Mouse (Mus musculus) adrenal gland, postnatal 14 days (tissue): ENCODE data around the gene Crip2. TPM values are rescaled to one million over a fixed set of nuclear protein-coding genes. Genes with fewer than 3 reads are reported as not detected.

ENCODE experiments used
- DNase-seq: peaks from one replicate; pipeline ENCODE4 v3.0.0; 2021; ENCODE audit warnings: mixed read lengths
- long read RNA-seq, 2 experiments: library from polyadenylated mRNA; stranded (forward); transcript quantifications; one replicate each; pipeline ENCODE4 v2.0.0; 2021
- total RNA-seq: library from RNA; stranded (reverse); gene quantifications from 2 replicates; pipeline ENCODE4 v1.2.3, GENCODE M21; 2021

Crip2 gene
- total RNA-seq, result 152 and 174 TPM in 2 replicates
- long read RNA-seq, experiment 1, transcript Crip2-201 (7 exons, 1,439 nt), result major isoform, 266 of 288 reads
- long read RNA-seq, experiment 1, partial matches to known transcripts, result 4 of 288 reads
- long read RNA-seq, experiment 1, other reads (novel, unspliced or antisense), result 14 of 288 reads
- long read RNA-seq, experiment 2, transcript Crip2-201 (7 exons, 1,439 nt), result major isoform, 195 of 213 reads
- long read RNA-seq, experiment 2, partial matches to known transcripts, result 5 of 213 reads
- long read RNA-seq, experiment 2, other reads (novel, unspliced or antisense), result 10 of 213 reads

DNA sequence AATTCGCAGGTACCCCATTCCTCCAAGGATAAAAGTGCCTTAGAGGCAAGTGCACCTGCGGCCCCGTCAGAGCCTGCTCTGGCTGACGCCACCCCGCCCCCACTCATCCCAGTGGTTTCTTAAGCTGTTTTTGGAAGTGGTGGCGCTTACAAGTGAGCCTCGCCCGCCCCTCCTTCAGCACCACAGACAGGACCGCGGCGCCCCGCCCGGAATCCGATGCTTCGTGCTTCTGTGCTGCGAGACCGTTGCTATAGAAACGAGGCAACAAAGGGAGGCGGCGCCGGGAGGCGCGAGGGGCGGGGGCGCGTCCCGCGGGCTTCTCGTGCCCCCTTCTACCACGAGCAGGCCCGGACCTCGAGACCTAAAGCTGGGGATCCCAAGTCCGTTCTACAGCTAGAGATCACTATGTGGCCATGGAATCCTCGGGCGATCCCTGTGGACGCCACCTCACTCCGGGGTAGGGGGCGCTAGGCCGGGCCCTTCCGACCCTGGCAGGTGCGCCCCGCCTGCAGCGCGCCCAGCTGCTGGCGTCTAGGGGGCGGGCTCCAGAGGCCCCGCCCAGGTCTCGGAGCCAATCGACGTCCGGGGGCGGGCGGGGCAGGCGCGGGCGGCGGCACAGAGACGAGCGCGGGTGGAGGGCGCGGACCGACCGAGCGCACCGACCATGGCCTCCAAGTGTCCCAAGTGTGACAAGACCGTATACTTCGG is at the start of gene Crip2:
Gene Crip2, plus strand, starts transcription at position 329 of the 708 bp plus-strand sequence.
- DNase-seq, result peak; percentile 91

DNA sequence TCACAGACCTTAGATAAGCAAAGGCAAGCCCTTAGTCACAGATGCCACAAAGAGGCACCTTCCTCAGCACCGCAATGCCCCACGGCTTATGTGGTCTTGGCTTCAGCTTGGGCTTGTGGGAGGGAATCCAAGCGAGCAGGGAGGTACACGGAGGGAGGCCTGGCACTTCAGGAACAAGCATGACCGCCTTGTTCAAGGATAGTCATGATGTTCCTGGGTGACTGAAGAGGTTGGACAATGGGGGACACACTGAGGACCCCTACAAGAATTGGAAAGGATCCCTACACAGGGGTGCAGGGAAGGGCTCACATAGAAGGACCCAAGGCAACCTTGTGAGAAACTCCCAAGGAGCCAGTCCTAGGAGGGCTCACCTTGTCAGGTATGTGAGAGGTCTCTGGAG is 43.0 kb upstream of the Crip2 start:
- no peak for DNase-seq

DNA sequence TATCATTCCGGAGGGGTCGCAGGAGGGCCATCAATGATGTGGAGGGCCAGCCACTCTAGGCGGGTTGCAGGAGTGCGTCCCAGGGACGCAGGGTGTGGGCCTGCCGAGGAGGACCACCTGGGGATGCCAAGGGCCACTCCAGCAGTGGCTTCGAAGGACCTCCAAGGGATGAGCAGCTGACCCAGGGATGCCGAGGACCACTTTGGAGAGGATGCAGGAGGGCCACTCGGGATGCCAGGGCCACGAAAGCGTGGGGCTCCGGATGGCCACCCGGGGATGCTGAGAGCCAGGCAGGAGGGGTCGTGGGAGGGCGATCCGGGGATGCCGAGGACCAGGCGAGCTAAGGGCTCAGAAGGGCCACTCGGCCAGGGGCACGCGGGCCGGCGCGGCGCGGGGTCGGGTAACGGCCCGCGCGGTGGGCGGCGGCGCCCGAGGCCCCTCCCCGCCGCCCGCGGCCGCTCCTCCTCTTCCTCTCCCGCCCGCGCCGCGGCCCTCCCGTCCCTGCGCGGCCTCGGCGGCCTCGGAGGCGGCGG is 42.2 kb upstream of the Crip2 start, which contains the start of gene Mta1:
Gene Mta1, plus strand, starts transcription at position 530 of the 533 bp plus-strand sequence.
- DNase-seq, result peak; percentile 73

DNA sequence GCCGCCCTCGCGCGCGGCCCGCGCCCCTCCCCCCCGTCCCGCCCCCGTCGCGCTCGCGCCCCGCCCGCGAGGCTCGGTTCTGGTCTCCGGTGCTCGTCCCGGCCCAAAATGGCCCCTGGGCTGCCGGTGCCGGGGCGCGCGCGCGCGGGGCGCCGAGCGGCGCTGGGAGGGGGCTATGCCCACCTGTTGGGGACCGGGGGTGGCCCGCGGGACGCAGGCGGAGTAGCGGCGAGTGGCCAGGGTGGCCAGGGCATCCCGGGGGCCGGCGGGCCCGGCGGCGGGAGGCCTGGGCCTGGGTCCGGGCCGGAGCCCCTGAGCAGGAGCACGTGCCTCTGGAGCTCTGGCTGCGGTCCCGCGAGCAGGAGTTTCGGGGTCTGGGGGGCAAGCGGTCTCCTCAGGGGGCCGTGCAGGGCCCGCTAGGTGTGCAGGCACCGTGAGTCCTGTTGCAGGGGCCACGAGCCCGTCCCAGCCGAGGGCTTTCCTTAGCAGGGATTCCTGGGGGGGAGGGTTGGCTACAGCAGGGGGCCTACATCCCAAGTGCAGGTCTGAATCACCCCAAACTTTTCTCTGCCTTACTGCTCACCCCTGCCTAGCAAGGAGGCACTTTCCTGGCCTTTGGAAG is 41.4 kb upstream of the Crip2 start:
- DNase-seq, result peak; percentile 62

DNA sequence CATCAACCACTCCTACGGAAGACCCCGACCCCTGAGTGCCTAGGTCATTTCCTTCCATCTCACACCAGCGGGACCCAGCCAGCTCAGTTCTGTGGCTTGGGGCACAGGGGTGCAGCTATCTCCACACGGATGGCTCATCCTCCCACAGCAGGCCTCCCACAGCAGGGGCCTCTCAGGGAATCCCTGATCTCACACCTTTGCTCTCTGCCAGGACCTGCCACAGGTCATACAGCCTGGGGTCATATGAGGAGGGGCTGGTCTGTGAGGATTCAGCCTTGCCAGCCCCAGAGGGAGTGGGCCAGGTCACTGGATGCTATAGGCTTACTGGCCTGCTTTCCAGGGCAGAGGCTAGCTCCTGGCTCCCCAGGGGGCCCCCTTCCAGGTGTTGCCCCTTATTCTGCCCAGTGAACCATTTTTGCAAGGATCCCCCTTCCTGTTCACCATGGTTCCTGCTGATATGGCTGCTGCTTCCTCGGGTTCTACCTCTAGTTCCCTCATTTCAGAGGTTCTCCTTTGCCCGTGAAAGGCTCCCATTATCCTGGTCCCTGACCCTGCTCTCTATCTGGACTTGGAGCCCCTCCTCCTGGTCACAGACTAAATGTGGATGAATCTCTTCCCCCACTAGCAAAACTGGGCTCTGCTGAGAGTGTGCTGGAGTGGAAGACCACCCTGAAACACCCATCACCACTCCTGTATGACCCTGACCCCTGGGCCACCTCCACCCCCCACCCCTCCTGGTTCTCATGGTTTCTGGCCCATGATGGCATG is 40.4 kb upstream of the Crip2 start:
- DNase-seq, result peak; percentile 26

DNA sequence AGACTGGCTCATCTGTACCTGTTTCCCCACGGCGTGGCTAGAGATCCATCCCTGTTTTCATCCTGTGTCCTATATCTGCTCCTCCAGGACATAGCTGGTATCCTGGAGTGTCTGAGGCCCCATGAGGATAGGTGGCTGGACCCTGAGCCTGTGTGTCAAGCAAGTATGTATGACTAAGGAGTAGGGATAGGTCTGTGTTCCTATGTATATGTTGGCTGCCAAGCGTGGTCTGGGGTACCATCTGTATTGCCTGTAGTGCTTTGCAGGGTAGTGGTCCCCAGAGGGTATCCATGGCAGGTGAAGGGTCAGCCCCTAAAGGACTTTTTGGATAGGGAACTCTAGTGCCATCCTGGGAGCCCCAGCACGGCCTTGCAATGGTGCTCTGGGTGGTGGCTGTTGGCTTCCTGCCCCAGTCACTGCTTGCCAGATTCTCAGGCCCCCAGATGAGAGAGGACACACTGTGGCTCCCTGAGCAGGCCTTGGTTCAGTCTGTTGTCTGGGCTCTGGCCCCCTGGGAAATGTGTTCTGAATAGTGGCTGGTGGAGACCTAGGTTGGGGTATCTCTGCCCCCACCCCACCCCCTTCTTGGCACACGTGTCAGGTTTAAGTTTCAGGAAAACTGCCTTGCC is 39.5 kb upstream of the Crip2 start:
- DNase-seq, result peak; percentile 82

DNA sequence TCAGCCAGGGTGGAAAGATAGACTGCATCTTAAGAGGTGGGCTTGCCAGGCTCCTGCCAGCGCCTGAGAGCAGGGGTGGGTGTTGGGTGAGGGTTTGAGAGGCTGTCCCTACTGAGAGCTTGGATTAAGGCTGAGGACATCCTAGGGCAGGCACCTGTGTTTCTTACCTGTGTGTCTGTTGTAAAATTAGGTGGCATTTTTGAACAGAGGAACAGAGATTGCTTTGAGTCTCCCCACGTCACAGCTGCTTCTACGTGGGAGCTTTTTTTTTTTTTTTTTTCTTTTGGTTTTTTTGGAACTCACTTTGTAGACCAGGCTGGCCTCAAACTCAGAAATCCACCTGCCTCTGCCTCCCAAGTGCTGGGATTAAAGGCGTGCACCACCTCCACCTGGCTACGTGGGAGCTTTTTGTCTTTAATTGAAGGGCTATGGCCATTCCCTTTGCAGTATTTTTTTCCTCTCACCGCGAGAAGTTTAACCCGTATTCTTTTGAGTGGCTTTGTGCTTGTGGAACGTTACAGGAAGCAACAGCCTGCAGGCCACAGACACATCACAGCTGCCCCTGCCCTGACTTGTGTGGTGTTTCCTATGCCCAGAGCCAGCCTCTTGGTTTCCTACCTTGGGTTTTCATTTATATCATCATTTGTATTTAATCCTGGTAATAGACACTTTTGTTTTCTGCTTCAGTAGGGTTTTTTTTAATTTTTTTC is 38.6 kb upstream of the Crip2 start:
- no peak for DNase-seq

DNA sequence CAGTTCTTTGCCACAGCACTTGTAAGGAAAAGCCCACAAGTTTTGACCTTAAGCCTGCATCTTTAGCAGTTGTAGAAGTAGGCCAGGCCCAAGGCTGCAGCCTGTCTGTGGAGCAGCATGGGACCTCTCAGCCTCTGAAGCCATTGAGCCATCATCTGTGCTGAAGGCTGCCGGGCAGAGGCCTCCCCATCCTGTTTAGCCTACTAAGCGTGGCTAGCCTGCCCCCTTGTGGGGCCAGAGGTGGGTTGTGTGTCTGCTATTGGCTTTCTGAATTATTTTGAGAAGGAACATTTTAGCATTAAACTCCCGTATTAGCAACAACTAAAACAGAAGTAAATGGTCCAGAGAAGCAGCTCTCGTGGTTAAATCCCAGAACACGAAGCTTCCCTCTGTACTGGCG is 37.6 kb upstream of the Crip2 start:
- DNase-seq, result peak; percentile 88

DNA sequence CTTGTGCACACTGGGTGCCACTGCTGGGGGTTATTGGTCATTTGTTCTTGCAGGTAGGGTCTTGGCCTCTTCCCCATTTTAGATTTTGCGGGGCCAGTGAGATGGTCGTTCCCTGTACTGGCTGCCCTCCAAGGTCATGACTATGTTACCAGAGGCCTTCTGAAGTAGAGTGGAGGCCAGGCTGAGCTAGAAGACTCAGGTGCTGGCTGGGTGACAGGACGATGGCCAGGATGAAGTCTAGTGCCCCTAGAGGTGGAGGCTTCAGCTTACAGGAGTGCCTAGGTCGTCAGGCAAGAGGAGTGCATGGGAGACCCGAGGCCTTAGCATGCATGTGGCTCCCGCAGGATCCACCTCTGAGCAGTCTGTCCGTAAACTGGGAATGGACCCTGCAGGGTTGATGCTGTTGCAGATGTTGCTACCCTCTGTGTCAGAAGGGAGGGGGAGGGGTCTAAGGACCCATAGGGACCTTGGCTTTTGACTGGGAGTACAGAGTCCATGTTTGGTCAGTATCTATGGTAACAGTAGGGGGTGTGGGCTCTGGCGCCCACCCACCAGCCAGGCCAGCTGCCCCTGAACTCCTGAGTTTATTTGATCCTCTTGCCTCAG is 36.1 kb upstream of the Crip2 start:
- peak; percentile 77 for DNase-seq

DNA sequence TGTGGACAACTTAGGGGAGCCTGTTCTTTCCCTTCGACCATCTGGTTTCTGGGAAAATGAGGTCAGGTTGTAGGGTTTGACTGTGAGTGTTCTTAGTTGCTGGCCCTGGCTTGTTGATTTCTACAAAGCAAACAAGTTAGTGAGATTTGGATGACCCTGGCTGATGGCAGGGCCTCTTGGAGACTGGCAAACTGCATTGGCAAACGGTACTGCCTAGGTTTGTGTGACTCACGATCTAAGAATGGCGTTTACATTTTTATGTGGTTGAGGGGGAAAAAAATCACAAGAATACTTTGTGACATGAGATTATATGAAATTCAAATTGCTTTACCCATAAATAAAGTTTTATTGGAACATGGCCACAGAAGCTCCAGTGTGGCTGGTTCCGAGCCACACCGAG is 33.6 kb upstream of the Crip2 start:
- peak; percentile 49 for DNase-seq

DNA sequence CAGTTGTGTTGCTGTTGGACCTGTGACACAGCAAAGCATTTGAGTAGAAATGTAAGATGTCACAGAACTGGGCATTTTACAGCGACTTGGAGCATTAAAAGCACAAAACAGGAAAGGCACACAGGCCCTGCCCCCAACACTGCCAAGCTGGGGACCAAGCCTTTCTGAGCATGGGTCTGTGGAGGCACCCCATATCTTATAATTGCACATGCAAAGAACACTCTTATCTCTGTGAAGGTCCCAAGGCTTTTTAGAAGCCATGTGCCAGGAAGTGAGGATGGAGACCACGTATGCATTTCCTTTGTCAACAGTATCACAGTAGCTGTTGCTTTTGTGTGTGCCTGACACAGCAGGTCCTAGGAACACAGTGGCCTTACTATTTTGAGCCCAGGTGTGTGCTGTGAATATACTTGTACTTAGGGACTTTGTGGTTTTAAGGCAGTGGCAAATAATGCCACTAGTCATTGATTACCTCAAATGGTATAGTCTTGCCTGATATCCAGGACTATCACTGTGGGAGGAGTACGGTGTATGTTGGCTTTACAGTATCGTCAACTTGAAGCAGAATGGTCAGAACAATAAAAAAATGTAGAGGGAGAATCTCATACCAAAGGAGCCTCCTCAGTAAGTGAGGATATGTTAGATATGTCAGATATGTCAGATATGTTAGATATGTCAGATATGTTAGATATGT is 32.5 kb upstream of the Crip2 start:
- DNase-seq, result no peak

DNA sequence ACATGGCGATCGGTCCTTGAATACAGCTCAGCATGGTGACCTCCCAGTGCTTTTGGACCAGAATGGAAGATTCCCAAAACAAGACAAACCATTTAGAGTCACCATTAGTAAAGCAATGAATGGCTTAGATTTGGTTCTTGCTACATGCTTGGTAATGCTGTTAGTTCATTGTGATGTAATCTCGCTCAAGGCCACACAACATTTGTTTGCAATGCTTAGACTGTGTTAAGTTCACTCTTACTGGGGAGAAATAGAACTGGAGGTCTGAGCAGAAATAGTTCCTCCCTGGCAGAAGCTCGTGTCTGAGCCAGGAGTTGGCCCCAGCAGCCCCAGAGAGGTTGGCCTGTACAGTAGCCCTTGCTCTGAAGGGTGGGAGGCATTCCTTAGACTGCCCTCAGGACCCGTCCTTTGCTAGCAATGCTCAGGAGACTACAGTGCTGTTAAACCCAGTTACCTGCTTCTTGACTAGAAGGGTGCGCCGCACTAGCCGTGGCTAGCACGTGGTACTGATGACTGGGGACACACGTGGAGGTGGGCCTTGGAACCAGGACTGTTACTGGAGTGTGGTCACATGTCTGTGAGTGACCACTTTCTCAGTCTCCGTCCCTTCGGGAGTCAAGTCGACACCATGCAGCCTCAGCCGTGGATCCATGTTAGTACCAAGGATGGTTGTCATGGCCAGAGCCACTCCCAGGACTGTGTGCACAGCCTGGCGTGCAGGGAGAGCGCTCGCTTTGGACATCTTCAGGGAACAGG is 31.3 kb upstream of the Crip2 start:
- DNase-seq, result peak; percentile 55

DNA sequence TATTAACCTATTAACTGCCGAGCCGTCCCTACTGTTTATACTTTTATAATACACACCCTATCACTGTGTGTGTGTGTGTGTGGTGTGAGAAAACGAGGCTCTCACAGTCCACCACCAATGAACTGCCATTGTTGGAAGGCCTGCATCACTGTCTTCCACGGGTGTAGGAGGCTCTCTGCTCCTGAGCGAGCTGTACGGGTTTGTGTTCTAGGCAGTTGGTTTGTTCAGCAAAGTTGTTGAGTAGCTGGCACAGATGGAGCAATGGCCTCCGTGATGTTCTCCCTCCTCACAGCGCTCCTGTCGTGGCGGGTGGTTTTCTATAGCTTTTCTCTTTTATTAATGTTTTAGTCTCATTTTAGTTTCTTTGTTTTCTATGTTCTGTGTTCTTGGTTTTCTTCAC is 30.2 kb upstream of the Crip2 start:
- DNase-seq, result no peak

DNA sequence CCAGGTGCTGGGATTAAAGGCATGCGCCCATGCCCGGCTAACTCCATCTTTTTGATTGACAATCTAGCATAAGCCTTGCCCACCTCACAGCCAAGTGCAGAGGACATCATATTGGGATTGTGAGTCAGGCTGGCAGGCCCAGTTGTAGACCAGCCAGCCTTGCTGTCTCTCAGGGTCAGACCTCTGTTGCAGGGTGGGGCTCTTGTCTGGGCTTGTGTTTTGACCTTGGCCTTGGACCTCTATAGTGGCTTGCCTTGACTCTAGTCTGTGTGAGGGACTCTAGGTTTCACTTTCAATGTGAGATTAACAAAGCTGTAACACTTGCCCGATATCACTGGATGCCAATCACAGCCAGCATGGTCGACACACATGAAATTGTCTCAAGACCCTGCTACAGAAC is 25.9 kb upstream of the Crip2 start:
- DNase-seq, result peak; percentile 66

DNA sequence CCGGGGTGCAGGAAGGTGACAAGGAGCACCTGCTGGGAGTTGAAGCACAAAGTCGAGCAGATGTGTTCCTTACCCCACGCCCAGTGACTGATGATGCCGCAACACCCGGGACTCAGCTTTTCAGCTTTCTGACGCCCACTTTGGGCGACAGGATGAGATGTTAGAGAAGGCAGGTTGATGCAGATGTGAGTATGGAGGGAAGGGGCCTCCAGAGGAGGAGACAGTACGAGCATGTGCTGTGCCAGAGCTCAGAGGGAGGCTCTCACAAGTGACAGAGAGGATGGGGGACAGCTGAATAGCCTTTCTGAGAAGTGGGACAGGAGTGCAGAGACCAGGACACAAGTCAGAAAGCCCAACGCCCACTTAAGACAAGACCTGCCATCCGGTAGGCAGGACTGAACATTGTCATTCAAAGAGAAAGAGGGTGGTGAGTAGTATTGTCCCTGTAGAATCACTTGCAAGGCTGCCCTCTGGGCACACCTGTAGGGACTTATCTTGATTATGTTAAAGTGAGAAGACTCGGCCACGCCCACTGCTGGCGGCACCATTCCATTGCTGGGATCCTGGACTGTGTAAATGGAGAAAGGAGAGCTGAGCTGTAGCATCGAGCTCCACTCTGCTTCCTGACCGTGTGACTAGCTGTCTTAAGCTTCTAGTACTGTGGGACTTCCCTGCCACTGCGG is 25.0 kb upstream of the Crip2 start:
- no peak for DNase-seq

DNA sequence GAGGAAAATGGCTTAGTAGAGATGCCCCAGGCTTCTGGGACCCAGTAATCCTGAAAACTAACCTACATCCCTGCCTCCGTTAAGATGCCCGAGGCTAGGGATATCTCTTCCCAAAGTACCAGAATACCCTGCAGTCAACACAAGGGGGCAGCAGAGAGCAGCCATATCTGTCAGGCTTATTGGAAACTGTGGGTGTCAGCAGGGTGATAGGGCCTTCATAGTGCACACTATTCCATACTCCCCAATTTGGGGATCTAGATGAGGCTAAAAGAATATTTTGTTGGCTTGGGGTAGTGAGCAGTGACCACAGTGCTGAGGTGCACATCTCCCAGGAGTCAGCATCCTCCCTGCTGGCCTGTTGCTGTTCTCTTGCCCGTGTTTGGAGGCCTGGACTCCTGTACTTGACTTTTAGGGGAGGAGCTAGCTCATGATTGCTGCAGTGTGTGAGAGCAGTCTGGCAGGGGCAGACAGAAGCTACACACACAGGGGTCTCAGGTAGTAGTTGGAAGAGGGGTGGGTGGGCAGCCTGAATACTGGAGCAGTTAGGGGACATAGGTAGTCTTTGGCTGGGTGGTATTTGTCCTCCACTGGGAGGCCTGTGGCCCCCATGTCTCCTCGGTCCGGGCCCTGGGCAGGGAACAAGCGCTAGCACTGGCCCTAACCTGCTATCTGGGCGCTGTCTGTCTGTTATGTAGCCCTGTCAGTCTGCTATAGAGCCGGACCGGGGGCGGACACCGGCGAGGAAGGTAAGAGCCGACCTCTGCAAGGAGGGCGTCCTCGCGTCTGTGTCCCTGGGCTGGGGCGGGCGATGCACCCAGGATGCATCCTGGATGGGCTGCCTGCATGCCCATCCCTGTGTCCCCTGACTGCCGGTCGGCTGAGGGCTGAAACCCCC is 20.3 kb upstream of the Crip2 start:
- DNase-seq, result peak; percentile 88

DNA sequence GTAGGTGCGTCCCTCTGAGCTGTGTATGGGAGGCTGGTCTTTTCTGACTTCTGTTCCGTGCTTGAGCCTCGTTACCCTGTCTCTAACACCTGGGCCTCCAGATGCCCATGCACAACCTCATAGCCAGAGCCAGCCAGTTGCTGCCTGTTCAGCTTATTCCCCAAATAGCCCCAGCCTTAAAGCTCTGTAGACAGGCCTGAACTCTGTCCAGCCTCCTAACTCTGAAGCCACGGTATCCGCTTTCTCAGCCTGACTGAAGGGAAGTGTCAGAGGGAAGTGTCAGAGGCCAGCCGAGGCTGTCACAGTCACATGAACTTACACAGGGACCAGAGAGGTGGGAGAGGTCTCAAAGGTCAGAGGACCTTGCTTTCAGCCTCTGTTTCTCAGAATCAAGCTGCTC is 15.3 kb upstream of the Crip2 start:
- DNase-seq, result no peak

DNA sequence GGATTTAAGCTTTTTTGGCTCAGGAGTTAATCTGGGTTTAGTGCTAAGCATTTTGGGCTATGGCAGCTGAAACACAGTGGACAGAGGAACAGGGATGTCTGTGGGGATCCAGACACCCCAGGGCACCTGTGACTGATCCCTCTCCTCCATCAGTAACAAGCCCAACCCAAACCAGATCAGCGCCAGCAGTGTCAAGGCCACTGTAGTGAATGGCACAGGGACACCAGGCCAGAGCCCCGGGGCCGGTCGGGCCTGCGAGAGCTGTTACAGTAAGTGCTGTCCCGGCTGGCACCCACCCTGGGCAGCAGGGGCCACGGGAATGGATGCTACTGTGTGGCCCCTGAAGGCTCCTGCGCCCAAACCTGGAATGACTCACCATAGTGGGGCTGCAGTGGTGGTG is 9.3 kb upstream of the Crip2 start:
- no peak for DNase-seq
